Mouse (Mus musculus): ENCODE measurements at regions not wholly inside any gene's neighbourhood (a gene's known extent, or its start where the extent isn't known, plus 50 kb on each side); places are given as distances from the start of the nearest gene placed in this dataset.
A peak's percentile ranks its signal among the peaks of the same experiment; 100 is the strongest.

- peak; percentile 60 to 66 for DNase-seq
Measured at GRCm38 (mm10) chrX:96019556-96019955, 62.8 kb upstream of the Las1l start.

GRCm38 (mm10) chrX:96020407-96020806 is 63.6 kb upstream of the Las1l start:
- no peak for DNase-seq

- DNase-seq, result no peak
Measured at GRCm38 (mm10) chrX:96025374-96025773, 68.6 kb upstream of the Las1l start.

- peak; percentile 13 to 41 for DNase-seq
Measured at GRCm38 (mm10) chrX:96025876-96026275, 69.1 kb upstream of the Las1l start.

- no peak for DNase-seq
Measured at GRCm38 (mm10) chrX:96031591-96031990, 64.3 kb upstream of the Msn start.

GRCm38 (mm10) chrX:96035307-96035706 is 60.5 kb upstream of the Msn start:
- no peak for DNase-seq

- DNase-seq, result no peak
Measured at GRCm38 (mm10) chrX:96042193-96042592, 53.6 kb upstream of the Msn start.
